Mouse (Mus musculus) embryonic facial prominence, embryonic 15.5 days (tissue): ENCODE data around the gene Pdzrn4. TPM values are rescaled to one million over a fixed set of nuclear protein-coding genes. Genes with fewer than 3 reads are reported as not detected.

Experiments used
- ATAC-seq: fragments of 200-750 bp; cut with Nextera tagmentation; 2 replicates; pipeline ENCODE4 v1.8.0; 2017; ENCODE audit warnings: low read depth, moderate TSS enrichment; ENCODE audit not compliant: insufficient number of reproducible peaks, low FRiP score, low TSS enrichment
- H3K27ac ChIP-seq: fragments of 300-500 bp; sonication (generic); replicated peaks from 2 replicates; pipeline ENCODE4 v1.5.1; 2015; ENCODE audit warnings: mild to moderate bottlenecking, inconsistent platforms
- H3K27me3 ChIP-seq: fragments of 300-500 bp; sonication (generic); 2 replicates; pipeline ENCODE4 v1.6.1; 2015; ENCODE audit warnings: inconsistent platforms
- H3K36me3 ChIP-seq: fragments of 300-500 bp; sonication (generic); 2 replicates; pipeline ENCODE4 v1.6.1; 2015; ENCODE audit warnings: mild to moderate bottlenecking, inconsistent platforms
- H3K4me1 ChIP-seq: fragments of 300-500 bp; sonication (generic); 2 replicates; pipeline ENCODE4 v1.6.1; 2015; ENCODE audit warnings: inconsistent platforms
- H3K4me2 ChIP-seq: fragments of 300-500 bp; sonication (generic); replicated peaks from 2 replicates; pipeline ENCODE4 v1.6.1; 2015; ENCODE audit warnings: mild to moderate bottlenecking, inconsistent platforms
- H3K4me3 ChIP-seq: fragments of 300-500 bp; sonication (generic); replicated peaks from 2 replicates; pipeline ENCODE4 v1.5.1; 2015; ENCODE audit warnings: mild to moderate bottlenecking, inconsistent platforms
- H3K9ac ChIP-seq: fragments of 300-500 bp; sonication (generic); 2 replicates; pipeline ENCODE4 v1.6.1; 2015; ENCODE audit warnings: inconsistent platforms
- H3K9me3 ChIP-seq: fragments of 300-500 bp; sonication (generic); replicated peaks from 2 replicates; pipeline ENCODE4 v1.6.1; 2016; ENCODE audit warnings: inconsistent platforms
- WGBS: fragments of 180-500 bp; shearing (Covaris S2); methylation state at CpG from one replicate; pipeline ENCODE4 v1.1.7; 2015; 5-methylcytosine and 5-hydroxymethylcytosine counted together
- polyA plus RNA-seq: library from polyadenylated mRNA; unstranded; fragments of >200 nt; fragmentation: Nextera tagmentation; extraction: Ambion mirVana; gene quantifications from 2 replicates; pipeline ENCODE4 v1.2.1, GENCODE M21; 2015

Gene Pdzrn4
- polyA plus RNA-seq, 1 experiment from 2014 or later = 3.2 TPM

DNA sequence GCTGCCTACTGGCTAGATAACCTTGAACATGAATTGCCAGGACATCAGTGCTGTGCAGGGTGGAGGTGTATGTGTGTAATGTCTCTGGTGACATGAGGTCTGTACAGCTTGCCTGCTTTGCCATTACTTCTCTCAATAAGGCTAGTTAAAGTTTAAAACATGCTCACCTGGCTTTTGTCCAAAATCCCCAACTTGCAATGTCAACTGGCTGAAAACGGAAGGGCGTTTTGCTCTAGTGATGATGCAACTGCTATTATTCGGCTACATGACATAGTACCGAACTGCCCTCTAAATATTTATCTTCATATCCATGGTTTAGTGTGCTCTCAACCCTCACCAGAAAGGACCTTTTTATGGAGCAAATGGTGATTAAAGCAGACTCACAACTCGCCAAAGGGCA is 161.9 kb downstream of the Pdzrn4 start:
- ATAC-seq = no peak
- 78% methylated on average over 5 of the region's 5 CpGs for WGBS
- H3K27ac ChIP-seq = no peak overlapping the region

DNA sequence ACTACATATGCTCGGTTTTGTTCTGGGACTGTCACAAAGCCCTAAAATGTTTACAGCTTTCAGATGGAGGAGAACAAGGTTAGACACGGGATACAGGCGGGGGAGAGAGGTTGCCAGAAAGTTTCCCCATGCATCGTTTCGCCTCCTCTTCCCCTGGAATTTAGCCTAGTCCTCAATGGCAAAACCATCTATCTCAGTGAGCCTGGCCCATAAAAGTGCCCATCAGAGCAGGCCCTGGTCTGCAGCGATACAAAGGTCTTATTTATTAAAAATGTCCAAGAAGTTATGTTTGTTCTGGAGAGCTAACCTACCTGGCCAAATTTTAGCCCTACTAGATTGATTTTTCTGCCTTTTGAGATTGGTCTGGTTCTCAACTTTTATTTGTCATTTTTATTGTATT is 165.5 kb downstream of the Pdzrn4 start:
- no peaks in the 10 kb centered on the region for H3K9me3 ChIP-seq
- no peak overlapping the region for H3K27ac ChIP-seq
- H3K4me3 ChIP-seq = no peak overlapping the region
- H3K4me2 ChIP-seq = no peak overlapping the region
- ATAC-seq = no peak
- no peaks in the 10 kb centered on the region for H3K36me3 ChIP-seq
- H3K27me3 ChIP-seq = no peaks in the 10 kb centered on the region
- WGBS = 71% methylated on average over 6 of the region's 6 CpGs
- H3K4me1 ChIP-seq = no peaks in the 10 kb centered on the region
- no peak overlapping the region for H3K9ac ChIP-seq

More for the DNA sequence above, 161.9 kb downstream of the Pdzrn4 start:
- Histone ChIP-seq H3K4me2 (no peak overlapping the region), H3K4me1 (no peaks in the 10 kb centered on the region), H3K36me3 (no peaks in the 10 kb centered on the region), H3K4me3 (no peak overlapping the region), H3K9ac (no peak overlapping the region), H3K9me3 (no peaks in the 10 kb centered on the region), H3K27me3 (no peaks in the 10 kb centered on the region)

DNA sequence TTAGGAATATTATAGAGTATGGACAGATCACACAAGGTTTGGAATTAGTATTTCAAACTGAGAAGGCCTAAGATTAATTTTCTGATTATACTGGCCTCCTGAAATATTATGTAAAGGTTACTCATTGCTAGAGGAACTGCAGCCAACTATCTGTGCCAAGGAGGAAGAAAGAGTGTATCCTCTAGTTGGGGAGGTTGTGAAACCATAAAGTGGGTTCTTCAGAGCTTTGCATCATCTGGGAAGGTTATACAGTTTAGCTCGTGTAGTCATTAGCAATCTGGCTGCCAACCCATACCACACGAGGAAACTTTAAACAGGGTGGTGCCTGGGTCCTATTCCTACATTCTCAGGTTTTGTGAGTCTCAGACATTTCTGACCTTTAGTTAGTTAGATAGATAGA is 166.9 kb downstream of the Pdzrn4 start:
- H3K9me3 ChIP-seq = no peaks in the 10 kb centered on the region
- H3K4me3 ChIP-seq = no peak overlapping the region
- 68% methylated on average over 2 of the region's 2 CpGs for WGBS
- no peaks in the 10 kb centered on the region for H3K27me3 ChIP-seq
- no peak for ATAC-seq
- no peaks in the 10 kb centered on the region for H3K36me3 ChIP-seq
- H3K9ac ChIP-seq = no peak overlapping the region
- no peaks in the 10 kb centered on the region for H3K4me1 ChIP-seq
- no peak overlapping the region for H3K27ac ChIP-seq
- no peak overlapping the region for H3K4me2 ChIP-seq

DNA sequence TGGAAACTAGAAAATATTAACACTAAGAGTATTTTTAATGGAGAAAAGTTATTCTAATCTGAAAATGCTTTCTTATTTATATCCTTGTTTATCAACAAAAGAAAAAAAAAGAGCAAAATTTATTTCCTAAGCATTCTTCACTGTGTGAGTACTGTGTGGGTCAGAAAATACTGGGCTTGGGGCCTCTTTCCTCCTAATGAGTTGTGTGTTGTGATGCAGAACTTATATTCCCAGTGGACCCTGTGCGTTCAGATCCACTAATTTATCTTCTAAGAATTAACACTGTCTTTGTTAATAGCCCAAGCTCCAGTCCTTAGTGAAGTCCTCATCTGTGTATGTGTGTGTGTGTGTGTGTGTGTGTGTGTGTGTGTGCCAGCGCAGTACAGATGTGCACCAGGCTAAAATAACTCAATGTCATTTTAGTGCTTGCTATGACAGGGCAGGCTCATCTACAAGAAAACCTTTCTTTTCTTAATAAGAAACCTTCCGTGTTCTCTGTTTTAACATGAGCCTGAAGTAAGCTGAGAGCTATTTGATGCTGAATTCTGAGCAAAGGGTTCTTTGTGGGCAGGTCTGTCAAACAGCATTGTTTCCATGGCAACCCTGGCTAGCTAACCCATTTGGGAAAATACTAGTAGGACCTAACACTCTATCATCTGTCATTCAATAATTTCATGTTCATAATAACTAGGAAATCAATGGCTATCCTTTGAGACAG is 174.0 kb downstream of the Pdzrn4 start:
- 55% methylated on average over 3 of the region's 3 CpGs for WGBS
- H3K36me3 ChIP-seq = no peaks in the 10 kb centered on the region
- H3K4me1 ChIP-seq = no peaks in the 10 kb centered on the region

DNA sequence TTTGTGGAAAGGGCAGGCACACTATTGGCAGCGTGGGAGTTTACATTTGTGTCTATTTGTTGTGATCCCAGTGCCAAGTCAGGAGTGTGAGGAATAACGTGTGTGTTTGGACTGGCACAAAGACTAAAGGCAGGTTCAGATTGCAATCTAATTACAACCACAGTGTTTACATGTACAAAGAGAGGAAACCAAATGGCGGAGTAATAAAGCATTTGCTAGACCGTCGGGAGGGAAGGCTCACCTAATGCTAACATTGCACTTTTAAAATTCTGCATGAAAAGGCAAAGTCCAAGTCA is 174.5 kb downstream of the Pdzrn4 start:
- Histone ChIP-seq H3K27ac (no peak overlapping the region), H3K4me2 (no peak overlapping the region), H3K4me3 (no peak overlapping the region), H3K4me1 (no peaks in the 10 kb centered on the region), H3K27me3 (no peaks in the 10 kb centered on the region), H3K9ac (no peak overlapping the region), H3K36me3 (no peaks in the 10 kb centered on the region), H3K9me3 (no peaks in the 10 kb centered on the region)
- no peak for ATAC-seq
- WGBS = 60% methylated on average over 5 of the region's 5 CpGs

More for the DNA sequence above, 174.0 kb downstream of the Pdzrn4 start:
- ATAC-seq = no peak
- no peak overlapping the region for H3K4me3 ChIP-seq
- H3K27ac ChIP-seq = no peak overlapping the region
- H3K27me3 ChIP-seq = no peaks in the 10 kb centered on the region
- no peak overlapping the region for H3K9ac ChIP-seq
- H3K9me3 ChIP-seq = no peaks in the 10 kb centered on the region
- H3K4me2 ChIP-seq = no peak overlapping the region

DNA sequence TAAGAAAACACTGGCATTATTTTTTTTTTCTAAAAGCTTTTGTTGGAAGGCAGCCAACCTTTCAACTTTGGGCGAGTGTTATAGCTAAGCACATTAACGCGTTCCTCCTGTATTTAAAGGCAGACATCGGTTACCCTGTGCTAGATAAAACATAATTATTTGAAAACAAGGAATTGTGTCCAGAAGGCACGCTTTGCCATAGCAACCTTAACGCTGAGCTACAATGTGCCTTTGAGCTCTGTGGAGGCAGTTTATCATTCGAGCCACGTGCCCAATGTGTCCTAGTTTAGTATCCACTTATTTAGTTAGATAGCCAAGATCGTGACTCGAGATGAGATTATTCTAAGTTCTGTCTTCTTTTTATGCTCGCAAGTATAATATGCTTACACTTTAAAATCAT is 180.8 kb downstream of the Pdzrn4 start:
- 54% methylated on average over 11 of the region's 11 CpGs for WGBS
- 0 out of 2 replicates have a peak, but pooled peaks cover 3% of the 10 kb centered on the region for H3K4me1 ChIP-seq
- H3K4me2 ChIP-seq = no peak overlapping the region
- no peak overlapping the region for H3K27ac ChIP-seq
- H3K27me3 ChIP-seq = no peaks in the 10 kb centered on the region
- H3K4me3 ChIP-seq = no peak overlapping the region
- no peaks in the 10 kb centered on the region for H3K36me3 ChIP-seq
- no peaks in the 10 kb centered on the region for H3K9me3 ChIP-seq
- ATAC-seq = no peak
- H3K9ac ChIP-seq = no peak overlapping the region

DNA sequence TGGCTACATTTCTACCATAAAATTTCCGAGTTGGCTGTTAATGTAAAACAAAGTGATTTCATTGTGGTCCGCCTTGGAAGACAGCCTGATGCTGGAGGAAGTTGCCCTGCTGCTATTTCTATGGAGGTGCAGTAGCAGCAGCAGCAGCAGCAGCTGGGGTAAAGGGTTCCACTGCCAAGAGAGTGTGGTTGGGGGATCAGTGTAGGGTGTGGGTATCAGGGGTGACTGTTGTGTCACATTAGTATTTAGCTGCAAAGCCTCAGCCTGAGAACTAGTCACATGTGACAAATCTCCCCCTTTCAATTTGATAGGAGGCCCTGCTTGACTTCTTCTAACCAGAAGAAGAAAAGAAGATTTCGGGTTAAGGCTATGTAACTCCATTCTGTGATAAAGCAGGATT is 183.5 kb downstream of the Pdzrn4 start:
- no peak overlapping the region for H3K9ac ChIP-seq
- no peaks in the 10 kb centered on the region for H3K36me3 ChIP-seq
- ATAC-seq = no peak
- WGBS = 44% methylated on average over 3 of the region's 3 CpGs
- H3K27ac ChIP-seq = no peak overlapping the region
- H3K4me2 ChIP-seq = no peak overlapping the region
- no peak overlapping the region for H3K4me3 ChIP-seq
- no peaks in the 10 kb centered on the region for H3K9me3 ChIP-seq
- H3K27me3 ChIP-seq = no peaks in the 10 kb centered on the region
- H3K4me1 ChIP-seq = 0 out of 2 replicates have a peak, but pooled peaks cover 3% of the 10 kb centered on the region

DNA sequence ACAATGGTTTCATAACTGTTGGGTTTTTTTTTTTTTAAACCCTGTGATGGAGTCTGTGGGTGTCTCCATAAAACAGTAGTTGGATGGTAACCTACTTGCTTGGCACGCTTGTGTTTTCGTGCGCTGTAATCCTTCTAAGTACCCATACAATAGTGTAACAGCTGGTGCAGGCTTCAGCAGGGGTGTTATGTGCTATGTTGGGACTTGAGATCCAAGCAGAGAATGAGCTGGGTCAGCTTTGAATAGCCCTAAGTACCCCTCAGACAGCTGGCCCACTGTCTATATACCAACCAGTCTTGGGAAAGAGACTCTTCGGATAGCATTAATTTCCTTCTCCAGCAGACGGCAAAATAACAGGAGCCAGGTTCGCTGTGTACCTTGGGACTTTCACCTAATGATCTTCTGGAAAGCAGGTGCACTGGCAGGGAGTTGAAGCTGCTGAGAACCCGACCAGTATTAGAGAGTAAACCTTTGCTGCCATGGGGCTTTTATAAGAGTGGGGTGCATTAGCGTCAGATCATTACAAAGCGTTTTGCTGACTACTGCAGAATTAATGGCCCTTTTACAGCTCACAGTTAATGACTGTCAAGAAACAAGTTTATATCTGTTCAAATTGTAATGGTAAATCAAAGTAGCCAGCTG is 184.2 kb downstream of the Pdzrn4 start:
- Histone ChIP-seq H3K4me3 (no peak overlapping the region), H3K36me3 (no peaks in the 10 kb centered on the region), H3K9ac (no peak overlapping the region), H3K27me3 (no peaks in the 10 kb centered on the region), H3K4me1 (0 out of 2 replicates have a peak, but pooled peaks cover 3% of the 10 kb centered on the region), H3K27ac (no peak overlapping the region), H3K9me3 (no peaks in the 10 kb centered on the region), H3K4me2 (no peak overlapping the region)
- no peak for ATAC-seq
- 74% methylated on average over 9 of the region's 9 CpGs for WGBS

DNA sequence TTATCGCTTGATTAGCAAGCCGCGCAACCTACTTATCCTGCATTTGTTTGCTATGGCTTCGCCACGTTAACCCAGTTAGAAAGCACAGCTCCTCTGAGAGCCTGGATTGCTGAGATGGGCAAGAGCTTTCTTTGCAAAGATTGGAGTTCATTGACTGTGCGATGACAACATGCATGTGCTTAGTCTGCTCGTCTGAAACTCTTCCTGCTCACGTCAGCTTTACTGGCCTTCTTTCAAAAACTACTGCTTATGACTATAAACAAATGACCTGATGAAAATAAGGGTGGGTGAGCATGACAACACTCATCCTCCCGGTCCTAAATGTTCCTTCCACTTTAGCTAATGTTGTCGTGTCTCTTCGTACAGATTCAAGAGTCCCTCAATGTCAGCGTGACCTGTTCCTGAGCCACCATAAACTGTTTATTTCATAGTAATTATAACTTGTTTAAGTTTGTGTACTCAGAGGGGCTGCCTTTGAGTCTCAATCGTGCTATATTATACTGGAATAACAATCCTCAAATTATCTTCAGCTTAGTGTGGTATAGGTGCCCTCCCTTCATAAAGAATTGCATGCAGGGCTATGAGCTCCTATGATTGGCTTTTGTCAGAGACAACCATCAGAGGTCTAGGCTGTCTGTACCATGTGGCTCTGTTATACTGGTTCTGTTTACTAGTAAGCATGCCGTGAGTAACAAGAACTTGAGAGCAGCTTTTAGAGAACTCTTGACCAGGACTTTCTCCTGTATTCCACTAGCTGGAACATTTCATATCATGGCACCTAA is 187.9 kb downstream of the Pdzrn4 start:
- Histone ChIP-seq H3K27ac (no peak overlapping the region), H3K9ac (no peak overlapping the region), H3K9me3 (no peaks in the 10 kb centered on the region), H3K36me3 (no peaks in the 10 kb centered on the region), H3K4me3 (no peak overlapping the region), H3K4me2 (no peak overlapping the region), H3K4me1 (0 out of 2 replicates have a peak, but pooled peaks cover 3% of the 10 kb centered on the region), H3K27me3 (no peaks in the 10 kb centered on the region)
- no peak for ATAC-seq
- 79% methylated on average over 14 of the region's 14 CpGs for WGBS

DNA sequence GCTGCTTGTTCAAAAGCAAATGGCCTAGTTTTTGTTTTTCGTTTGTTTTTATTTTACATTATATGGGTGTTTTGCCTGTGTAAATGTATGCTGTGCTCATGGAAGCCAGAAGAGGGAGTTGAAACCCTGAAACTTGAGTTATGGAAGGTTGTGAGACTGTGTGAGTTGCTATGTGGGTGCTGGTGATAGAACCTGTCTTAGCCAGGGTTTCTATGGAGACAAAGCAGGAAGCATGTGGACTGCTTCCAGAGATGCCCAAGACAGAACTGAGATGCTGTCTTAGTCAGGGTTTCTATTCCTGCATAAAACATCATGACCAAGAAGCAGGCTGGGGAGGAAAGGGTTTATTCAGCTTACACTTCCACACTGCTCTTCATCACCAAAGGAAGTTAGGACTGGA is 190.8 kb downstream of the Pdzrn4 start:
- H3K36me3 ChIP-seq = no peaks in the 10 kb centered on the region
- H3K4me2 ChIP-seq = no peak overlapping the region
- no peaks in the 10 kb centered on the region for H3K27me3 ChIP-seq
- H3K4me3 ChIP-seq = no peak overlapping the region
- no peak for ATAC-seq
- no peak overlapping the region for H3K9ac ChIP-seq
- H3K27ac ChIP-seq = no peak overlapping the region
- no peaks in the 10 kb centered on the region for H3K4me1 ChIP-seq
- 92% methylated on average over 1 of the region's 1 CpGs for WGBS
- H3K9me3 ChIP-seq = no peaks in the 10 kb centered on the region

DNA sequence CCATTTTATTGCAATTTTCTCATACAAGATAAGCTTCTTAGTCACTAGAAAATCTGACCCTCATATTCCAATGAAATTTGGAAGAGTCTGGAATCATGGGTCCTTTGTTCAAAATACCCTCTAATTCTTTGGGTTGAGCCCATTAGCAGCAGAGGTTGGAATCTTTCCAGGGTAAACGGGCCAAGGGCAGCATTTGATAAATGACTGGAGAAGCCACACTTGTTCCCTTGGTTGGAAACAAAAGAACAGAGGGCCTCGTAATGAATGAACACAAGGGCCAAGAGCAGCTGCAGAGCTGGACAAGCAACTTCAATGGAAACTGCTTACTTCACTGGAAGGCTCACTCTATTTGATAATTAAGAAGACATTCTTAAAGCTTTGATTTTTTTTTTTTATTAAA is 198.0 kb downstream of the Pdzrn4 start:
- Histone ChIP-seq H3K9ac (no peak overlapping the region), H3K36me3 (no peaks in the 10 kb centered on the region), H3K4me3 (no peak overlapping the region), H3K9me3 (no peaks in the 10 kb centered on the region), H3K27ac (no peak overlapping the region), H3K27me3 (peaks cover 4% of the 10 kb centered on the region; the same call in 1 of the 2 replicates), H3K4me1 (peaks cover 18% of the 10 kb centered on the region), H3K4me2 (no peak overlapping the region)
- 48% methylated on average over 2 of the region's 2 CpGs for WGBS
- ATAC-seq = no peak
